Mouse (Mus musculus) thymus, postnatal 25 days (tissue): ENCODE measurements around the gene Tpte.
"Not testable (repeated sequence)": the region's sequence is repeated elsewhere in the genome, so short reads cannot be mapped to it uniquely, and the experiment has no call there.

Source experiments
- DNase-seq: peaks from one replicate; pipeline ENCODE4 v3.0.0; 2022

Gene Tpte

GRCm38 (mm10) chr8:22282999-22283491 is at the start of gene Tpte:
Gene Tpte (plus strand): TSS chr8:22283441.
- DNase-seq = no peak

GRCm38 (mm10) chr8:22242986-22243385 is 40.3 kb upstream of the Tpte start:
- DNase-seq = no peak

GRCm38 (mm10) chr8:22245663-22246062 is 37.6 kb upstream of the Tpte start:
- no peak for DNase-seq

- no peak for DNase-seq
These were observed 35.3 kb upstream of the Tpte start for GRCm38 (mm10) chr8:22247956-22248355.

GRCm38 (mm10) chr8:22249080-22249479 is 34.2 kb upstream of the Tpte start:
- DNase-seq = no peak

- DNase-seq = no peak
These were observed 24.2 kb upstream of the Tpte start for GRCm38 (mm10) chr8:22258946-22259450.

GRCm38 (mm10) chr8:22259531-22259930 is 23.7 kb upstream of the Tpte start:
- DNase-seq = no peak

- no peak for DNase-seq
These were observed 23.0 kb upstream of the Tpte start for GRCm38 (mm10) chr8:22260091-22260722.

GRCm38 (mm10) chr8:22262267-22262666 is 21.0 kb upstream of the Tpte start:
- DNase-seq = no peak

- DNase-seq = no peak
These were observed 18.9 kb upstream of the Tpte start for GRCm38 (mm10) chr8:22264292-22264691.

GRCm38 (mm10) chr8:22264787-22265186 is 18.5 kb upstream of the Tpte start:
- no peak for DNase-seq

GRCm38 (mm10) chr8:22265194-22265593 is 18.0 kb upstream of the Tpte start:
- DNase-seq = no peak

GRCm38 (mm10) chr8:22266809-22267208 is 16.4 kb upstream of the Tpte start:
- no peak for DNase-seq

- DNase-seq = no peak
These were observed 10.1 kb upstream of the Tpte start for GRCm38 (mm10) chr8:22273142-22273541.

- DNase-seq = no peak
These were observed 8.6 kb upstream of the Tpte start for GRCm38 (mm10) chr8:22274641-22275040.

GRCm38 (mm10) chr8:22302326-22302725 is 19.1 kb downstream of the Tpte start:
- no peak for DNase-seq

GRCm38 (mm10) chr8:22302896-22303306 is 19.7 kb downstream of the Tpte start:
- DNase-seq = no peak

GRCm38 (mm10) chr8:22304045-22304444 is 20.8 kb downstream of the Tpte start:
- not testable (repeated sequence) for DNase-seq

- DNase-seq = no peak
These were observed 23.8 kb downstream of the Tpte start for GRCm38 (mm10) chr8:22306999-22307398.

- DNase-seq = no peak
These were observed 28.2 kb downstream of the Tpte start for GRCm38 (mm10) chr8:22311446-22311845.

- DNase-seq = no peak
These were observed 52.2 kb downstream of the Tpte start for GRCm38 (mm10) chr8:22335426-22335825.

- no peak for DNase-seq
These were observed 76.1 kb downstream of the Tpte start for GRCm38 (mm10) chr8:22359359-22359758.

GRCm38 (mm10) chr8:22359882-22360281 is 76.6 kb downstream of the Tpte start:
- no peak for DNase-seq

- DNase-seq = no peak
These were observed 93.1 kb downstream of the Tpte start for GRCm38 (mm10) chr8:22376311-22376710.

- peak; percentile 70 for DNase-seq
These were observed 93.7 kb downstream of the Tpte start for GRCm38 (mm10) chr8:22376903-22377302.
